Mouse (Mus musculus): ENCODE measurements at regions not wholly inside any gene's neighbourhood (a gene's known extent, or its start where the extent isn't known, plus 50 kb on each side); places are given as distances from the start of the nearest gene placed in this dataset.

GRCm38 (mm10) chr7:40622811-40623210, 275.3 kb upstream of the Vstm2b start:
- no peak for TF ChIP-seq CTCF (IDR thresholded peaks at IDR 0.05; ENCODE audit: borderline replicate concordance, insufficient read depth, low read depth, low read length)
- no peak for TF ChIP-seq POLR2A (IDR thresholded peaks at IDR 0.05; ENCODE audit: borderline replicate concordance, insufficient read depth, low read length)

All from cerebellum, adult 2 months (tissue).